Comparison of ENCODE assay signal across 19 mouse cellular contexts in the genomic region with DNA sequence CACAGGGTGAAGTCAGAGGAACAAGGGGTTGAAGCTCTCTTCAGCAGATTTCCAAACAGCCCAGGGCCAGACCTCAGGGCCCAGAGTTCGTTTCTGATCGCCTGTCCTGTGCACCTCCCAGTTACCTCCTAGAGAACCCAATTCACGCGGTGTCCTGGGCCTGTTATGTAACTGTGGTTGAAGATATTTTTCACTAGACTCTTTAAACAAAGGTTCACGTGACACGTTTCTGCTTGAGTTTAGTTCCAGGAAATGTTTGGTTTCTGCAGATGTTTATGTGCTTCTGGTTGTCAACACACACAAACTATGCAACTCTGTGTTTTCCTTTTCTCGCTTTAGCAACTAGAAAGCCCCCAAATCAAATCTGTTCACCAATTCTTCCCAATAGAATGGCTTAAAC.
DNase-seq lines count a peak whose midpoint lies in the region; ATAC-seq and TF ChIP-seq lines count a peak whose summit lies in the region.
"Had no signal": no experiment of that assay in that cellular context is flagged by ENCODE, and none has a peak within 500 bp of the region (broad histone marks: within the 10 kb centered on the region; RNA-seq: fewer than 3 reads in every experiment).

No protein-coding gene starts in this region.

- no peak for TF ChIP-seq POLR2A in lung, adult 2 months (IDR thresholded peaks at IDR 0.05; ENCODE audit: borderline replicate concordance, extremely low read depth, low read depth, low read length)

- DNase-seq in heart, adult 11 months = peak; percentile 94
- peak; percentile 66 to 76 for DNase-seq in lung, adult 18-20 months
- no peak for DNase-seq in lung, adult 2 months
- peak; percentile 45 to 48 for DNase-seq in CD8-positive naive resting alpha-beta T cell, adult 2 months (ENCODE audit: low read depth in 2 of 2, low spot score in 2 of 2)
- peak; percentile 88 for DNase-seq in induced T-regulatory cell, adult 2 months (ENCODE audit: low read depth)
- DNase-seq in adrenal gland, adult (ENCODE audit: inconsistent age in 2 of 2, low spot score in 1 of 2) = no peak
- DNase-seq: cerebellum, adult 9-10 months; gastrocnemius, postnatal 10 days; heart, postnatal 14 days; kidney, postnatal 25 days; liver, postnatal 0 days; right cerebral cortex, postnatal 25 days had no signal

- ATAC-seq in heart, embryonic 11.5 days (replicated peaks; ENCODE audit: insufficient number of reproducible peaks, low FRiP score, low TSS enrichment) = no peak
- no peak for ATAC-seq in megakaryocyte-erythroid progenitor cell, adult 5-6 weeks (replicated peaks; ENCODE audit: low FRiP score, low TSS enrichment, poor library complexity, severe bottlenecking)
- ATAC-seq: forebrain, embryonic 16.5 days; hindbrain, postnatal 0 days; liver, postnatal 0 days had no signal

- no peak overlapping the region for H3K4me3 ChIP-seq in heart, embryonic 11.5 days (ENCODE audit: low read depth, low read length)
- H3K4me3 ChIP-seq in lung, adult 2 months (replicated peaks; ENCODE audit: extremely low read depth, low read depth, low read length) = no peak overlapping the region
- H3K4me3 ChIP-seq: embryonic facial prominence, embryonic 13.5 days; megakaryocyte, embryonic 14.5 days; neural tube, embryonic 13.5 days had no signal

- no peak for TF ChIP-seq CTCF in lung, adult 2 months (IDR thresholded peaks at IDR 0.05; ENCODE audit: insufficient read depth, low read length)

- H3K9me3 ChIP-seq in heart, embryonic 11.5 days (replicated peaks; ENCODE audit: control insufficient read depth, low read length) = no peaks in the 10 kb centered on the region
- H3K9me3 ChIP-seq: embryonic facial prominence, embryonic 13.5 days; neural tube, embryonic 13.5 days had no signal

- WGBS in heart, embryonic 11.5 days (ENCODE audit: insufficient replicate concordance) = 86% methylated on average over 7 of the region's 7 CpGs
- WGBS in lung, adult 2 months = 24% methylated on average over 7 of the region's 7 CpGs

- H3K9ac ChIP-seq in heart, embryonic 11.5 days (ENCODE audit: low read depth, low read length) = no peak overlapping the region
- H3K9ac ChIP-seq: embryonic facial prominence, embryonic 13.5 days; liver, postnatal 0 days; neural tube, embryonic 13.5 days had no signal

- no peaks in the 10 kb centered on the region for H3K36me3 ChIP-seq in heart, embryonic 11.5 days (ENCODE audit: control insufficient read depth, insufficient read depth, low read length)
- H3K36me3 ChIP-seq: embryonic facial prominence, embryonic 13.5 days; neural tube, embryonic 13.5 days had no signal

- no peak overlapping the region for H3K4me2 ChIP-seq in heart, embryonic 11.5 days
- H3K4me2 ChIP-seq: embryonic facial prominence, embryonic 13.5 days; neural tube, embryonic 13.5 days had no signal

- H3K27ac ChIP-seq in heart, embryonic 11.5 days (ENCODE audit: low read depth, low read length) = no peak overlapping the region
- H3K27ac ChIP-seq: embryonic facial prominence, embryonic 13.5 days; hindbrain, postnatal 0 days; neural tube, embryonic 13.5 days had no signal

- H3K4me1 ChIP-seq in heart, embryonic 11.5 days (ENCODE audit: control insufficient read depth, insufficient read depth, low read length) = peaks cover 10% of the 10 kb centered on the region; the same call in 1 of the 2 replicates
- peaks cover 31% of the 10 kb centered on the region for H3K4me1 ChIP-seq in lung, adult 2 months (ENCODE audit: control insufficient read depth, insufficient read depth, low read length)
- H3K4me1 ChIP-seq: embryonic facial prominence, embryonic 13.5 days had no signal

- no peaks in the 10 kb centered on the region for H3K27me3 ChIP-seq in heart, embryonic 11.5 days (ENCODE audit: control insufficient read depth, insufficient read depth, low read length)
- H3K27me3 ChIP-seq: embryonic facial prominence, embryonic 13.5 days; megakaryocyte, embryonic 14.5 days; neural tube, embryonic 13.5 days had no signal

Comparison
In these comparisons a context has a peak if more than half of its experiments do, and no peak if none do; other contexts are left out.
1. DNase-seq: peak in heart, adult 11 months (single experiment), lung, adult 18-20 months (2 of 2), CD8-positive naive resting alpha-beta T cell, adult 2 months (2 of 2) and induced T-regulatory cell, adult 2 months (single experiment); none in lung, adult 2 months (single experiment) and adrenal gland, adult (0 of 2).